8 mouse cellular contexts compared by ENCODE assay signal in genomic region chr17:78916899-78917298, GRCm38 (mm10). TPM values are rescaled to one million over a fixed set of nuclear protein-coding genes. Genes with fewer than 3 reads are reported as not detected.
DNase-seq lines count a peak whose midpoint lies in the region; ATAC-seq and TF ChIP-seq lines count a peak whose summit lies in the region.

No protein-coding gene starts in this region.

- no peaks in the 10 kb centered on the region; the same call in 1 of the 2 replicates for H3K4me1 ChIP-seq in spleen, adult 2 months (ENCODE audit: control insufficient read depth, insufficient read depth, insufficient read length)
- peaks cover 15% of the 10 kb centered on the region for H3K4me1 ChIP-seq in limb, embryonic 15.5 days

- TF ChIP-seq POLR2A in spleen, adult 2 months (IDR thresholded peaks at IDR 0.05; ENCODE audit: low read depth, low read length): no peak

- no peak for ATAC-seq in limb, embryonic 15.5 days (ENCODE audit: insufficient number of reproducible peaks, low FRiP score, low TSS enrichment, low read depth)
- ATAC-seq in megakaryocyte progenitor cell, adult 5-6 weeks (replicated peaks; ENCODE audit: poor library complexity): no peak

- peak overlapping the region; percentile 76 for H3K4me3 ChIP-seq in spleen, adult 2 months (ENCODE audit: extremely low read depth, insufficient read depth, insufficient read length)
- peak overlapping the region; percentile 69 for H3K4me3 ChIP-seq in limb, embryonic 15.5 days

- H3K27ac ChIP-seq in spleen, adult 2 months (ENCODE audit: insufficient read depth, low read length): peak overlapping the region; percentile 71
- H3K27ac ChIP-seq in limb, embryonic 15.5 days: peak overlapping the region; percentile 90

- 2% methylated on average over 11 of the region's 11 CpGs for whole genome bisulfite sequencing in spleen, adult 2 months
- WGBS in limb, embryonic 15.5 days: under 1% methylated on average over 11 of the region's 11 CpGs

- peaks cover 16% of the 10 kb centered on the region for H3K36me3 ChIP-seq in spleen, adult 2 months (ENCODE audit: control insufficient read depth, insufficient read depth, low read length)
- H3K36me3 ChIP-seq in limb, embryonic 15.5 days: peaks cover 32% of the 10 kb centered on the region

- H3K4me2 ChIP-seq in limb, embryonic 15.5 days: peak overlapping the region; percentile 77

- H3K27me3 ChIP-seq in spleen, adult 2 months (ENCODE audit: control insufficient read depth, insufficient read depth, low read length): no peaks in the 10 kb centered on the region
- H3K27me3 ChIP-seq in limb, embryonic 15.5 days: no peaks in the 10 kb centered on the region

- no peaks in the 10 kb centered on the region for H3K9me3 ChIP-seq in limb, embryonic 15.5 days

- peak overlapping the region; percentile 69 for H3K9ac ChIP-seq in limb, embryonic 15.5 days

- peak; percentile 12 for DNase-seq in adrenal gland, adult 2 months
- no peak for DNase-seq in adrenal gland, adult (ENCODE audit: inconsistent age in 2 of 2, low spot score in 1 of 2)
- no peak for DNase-seq in spleen, adult 2 months (ENCODE audit: low read depth in 1 of 2, low spot score in 2 of 2)
- DNase-seq in spleen, adult 18-20 months: no peak
- DNase-seq in cerebellum, adult 11 months: no peak
- no peak for DNase-seq in layer of hippocampus, adult 11-12 months (ENCODE audit: low spot score)

- no peak for TF ChIP-seq CTCF in spleen, adult 2 months (IDR thresholded peaks at IDR 0.05; ENCODE audit: extremely low read depth, insufficient read depth, insufficient read length, insufficient replicate concordance)

RNA-seq across cellular contexts. Expression of gene Cebpzos, which starts 0.6 kb away (rescaled TPM):
- 10 to 100 TPM; 34.7 to 40.5 TPM for total RNA-seq in adrenal gland, adult 2 months (2021)
- polyA plus RNA-seq in adrenal gland, adult 2 months (2012; rRNA removed): 6.3 and 6.6 TPM in 2 replicates
- 2.4 and 3.0 TPM in 2 replicates for polyA plus RNA-seq in spleen, adult 2 months (2012; rRNA removed)
- 91.2 and 101 TPM in 2 replicates for polyA plus RNA-seq in limb, embryonic 15.5 days (2015; fragmentation: Nextera tagmentation; extraction: Ambion mirVana)
- total RNA-seq in megakaryocyte progenitor cell, adult 5-6 weeks (2015): 28.9 and 32.9 TPM in 2 replicates
- 67.2 and 76.5 TPM in 2 replicates for total RNA-seq in megakaryocyte progenitor cell, adult 5-6 weeks (2017)

RNA-seq across cellular contexts. Expression of gene Sult6b1, which starts 10.1 kb away (rescaled TPM):
- under 1 TPM in 1 of 2 experiments, not detected in 1; 0.52 TPM for total RNA-seq in adrenal gland, adult 2 months (2021)
- polyA plus RNA-seq in adrenal gland, adult 2 months (2012; rRNA removed): not detected in 2 replicates
- not detected in 2 replicates for polyA plus RNA-seq in spleen, adult 2 months (2012; rRNA removed)
- polyA plus RNA-seq in limb, embryonic 15.5 days (2015; fragmentation: Nextera tagmentation; extraction: Ambion mirVana): 0.22 TPM in 1 of 2 replicates, not detected in the other
- total RNA-seq in megakaryocyte progenitor cell, adult 5-6 weeks (2015): not detected in 2 replicates
- not detected in 2 replicates for total RNA-seq in megakaryocyte progenitor cell, adult 5-6 weeks (2017)

RNA-seq across cellular contexts. Expression of gene Cebpz, which starts 20.0 kb away (rescaled TPM):
- 10 to 100 TPM; 42.6 to 50.5 TPM for total RNA-seq in adrenal gland, adult 2 months (2021)
- 0.89 and 3.0 TPM in 2 replicates for polyA plus RNA-seq in adrenal gland, adult 2 months (2012; rRNA removed)
- polyA plus RNA-seq in spleen, adult 2 months (2012; rRNA removed): 3.9 and 6.3 TPM in 2 replicates
- 40.6 and 61.9 TPM in 2 replicates for polyA plus RNA-seq in limb, embryonic 15.5 days (2015; fragmentation: Nextera tagmentation; extraction: Ambion mirVana)
- 68.7 and 78.1 TPM in 2 replicates for total RNA-seq in megakaryocyte progenitor cell, adult 5-6 weeks (2015)
- total RNA-seq in megakaryocyte progenitor cell, adult 5-6 weeks (2017): 101 and 183 TPM in 2 replicates

RNA-seq across cellular contexts. Expression of gene Ndufaf7, which starts 20.0 kb away (rescaled TPM):
- total RNA-seq in adrenal gland, adult 2 months (2021): 10 to 100 TPM; 38.5 to 50.3 TPM
- 3.1 and 4.6 TPM in 2 replicates for polyA plus RNA-seq in adrenal gland, adult 2 months (2012; rRNA removed)
- polyA plus RNA-seq in spleen, adult 2 months (2012; rRNA removed): 2.5 TPM in 2 replicates
- polyA plus RNA-seq in limb, embryonic 15.5 days (2015; fragmentation: Nextera tagmentation; extraction: Ambion mirVana): 50.5 and 52.4 TPM in 2 replicates
- 43.5 and 57.6 TPM in 2 replicates for total RNA-seq in megakaryocyte progenitor cell, adult 5-6 weeks (2015)
- total RNA-seq in megakaryocyte progenitor cell, adult 5-6 weeks (2017): 36.2 and 42.6 TPM in 2 replicates

RNA-seq across cellular contexts. Expression of gene Eif2ak2, which starts 34.5 kb away (rescaled TPM):
- 10 to 100 TPM; 24.0 to 24.3 TPM for total RNA-seq in adrenal gland, adult 2 months (2021)
- 1.0 and 1.4 TPM in 2 replicates for polyA plus RNA-seq in adrenal gland, adult 2 months (2012; rRNA removed)
- polyA plus RNA-seq in spleen, adult 2 months (2012; rRNA removed): 1.6 and 3.0 TPM in 2 replicates
- polyA plus RNA-seq in limb, embryonic 15.5 days (2015; fragmentation: Nextera tagmentation; extraction: Ambion mirVana): 10.1 and 13.2 TPM in 2 replicates
- 18.8 and 20.7 TPM in 2 replicates for total RNA-seq in megakaryocyte progenitor cell, adult 5-6 weeks (2015)
- 33.0 and 45.3 TPM in 2 replicates for total RNA-seq in megakaryocyte progenitor cell, adult 5-6 weeks (2017)

Comparison
In these comparisons a context has a peak if more than half of its experiments do, and no peak if none do; other contexts are left out.
1. RNA of gene Cebpzos, which starts 0.6 kb away (polyA plus RNA-seq): 91.2 to 101 TPM in limb, embryonic 15.5 days; 6.3 to 6.6 TPM in adrenal gland, adult 2 months and 2.4 to 3.0 TPM in spleen, adult 2 months; every median in the first group is over 10 times any median in the second.